Mouse (Mus musculus) testis, adult 2 months (tissue): ENCODE measurements around the gene Card10.

ENCODE experiments used
- CTCF ChIP-seq: fragments of 200-500 bp; IDR thresholded peaks from 2 replicates; pipeline ENCODE4 v1.5.1; 2012; ENCODE audit warnings: low read depth, mild to moderate bottlenecking, inconsistent platforms, low read length, moderate library complexity; ENCODE audit not compliant: control insufficient read depth, insufficient read depth, insufficient replicate concordance
- POLR2A ChIP-seq: fragments of 200-500 bp; IDR thresholded peaks from 2 replicates; pipeline ENCODE4 v1.6.1; 2012; ENCODE audit warnings: low read depth, mild to moderate bottlenecking, inconsistent platforms, low read length, moderate library complexity; ENCODE audit not compliant: control insufficient read depth

- no peak for TF ChIP-seq POLR2A
- TF ChIP-seq CTCF: no peak
Observed at GRCm38 (mm10) chr15:78730315-78731049, 72.4 kb downstream of the Card10 start.
